Mouse (Mus musculus) small intestine, adult 2 months (tissue): ENCODE results near the gene Lamp2. TPM values are rescaled to one million over a fixed set of nuclear protein-coding genes. Genes with fewer than 3 reads are reported as not detected.
A peak's percentile ranks its signal among the peaks of the same experiment; 100 is the strongest.

Experiments used
- H3K27ac ChIP-seq: fragments of 200-500 bp; 2 replicates; pipeline ENCODE4 v1.5.1; 2012; ENCODE audit warnings: low read depth, low read length, control low read depth, inconsistent platforms; ENCODE audit not compliant: insufficient read depth
- H3K27me3 ChIP-seq: fragments of 200-500 bp; 2 replicates; pipeline ENCODE4 v1.6.1; 2012; ENCODE audit warnings: mild to moderate bottlenecking, moderate library complexity, low read length, inconsistent platforms; ENCODE audit not compliant: control insufficient read depth, insufficient read depth
- H3K36me3 ChIP-seq: fragments of 200-500 bp; 2 replicates; pipeline ENCODE4 v1.6.1; 2012; ENCODE audit warnings: mild to moderate bottlenecking, low read length, control low read depth, inconsistent platforms; ENCODE audit not compliant: control insufficient read depth, insufficient read depth
- H3K4me1 ChIP-seq: fragments of 200-500 bp; 2 replicates; pipeline ENCODE4 v1.6.1; 2012; ENCODE audit warnings: low read length, inconsistent platforms, mixed read lengths; ENCODE audit not compliant: control insufficient read depth, insufficient read depth, insufficient read length
- H3K4me3 ChIP-seq: fragments of 200-500 bp; 2 replicates; pipeline ENCODE4 v1.5.1; 2012; ENCODE audit warnings: low read depth, mild to moderate bottlenecking, control low read depth, inconsistent platforms, low read length, moderate library complexity
- CTCF ChIP-seq: fragments of 200-500 bp; IDR thresholded peaks from 2 replicates; pipeline ENCODE4 v1.5.1; 2012; ENCODE audit warnings: low read depth, mild to moderate bottlenecking, control low read depth, inconsistent platforms, low read length, moderate library complexity, mixed read lengths; ENCODE audit not compliant: insufficient replicate concordance, insufficient read length; ENCODE audit errors: extremely low read depth
- POLR2A ChIP-seq: fragments of 200-500 bp; IDR thresholded peaks from 2 replicates; pipeline ENCODE4 v1.6.1; 2012; ENCODE audit warnings: low read depth, mild to moderate bottlenecking, control low read depth, inconsistent platforms, low read length, moderate library complexity
- WGBS: fragments of 180-500 bp; shearing (Covaris S2); methylation state at CpG from one replicate; pipeline ENCODE4 v1.1.7; 2018; 5-methylcytosine and 5-hydroxymethylcytosine counted together
- polyA plus RNA-seq: library from polyadenylated mRNA; depleted of rRNA; stranded (reverse); fragments of >200 nt; gene quantifications from 2 replicates; pipeline ENCODE4 v1.2.3, GENCODE M21; 2012

The Lamp2 gene
- polyA plus RNA-seq, 1 experiment = 16.8 TPM

- Histone ChIP-seq H3K36me3 (peaks cover 18% of the 10 kb centered on the region), H3K4me3 (no peak overlapping the region), H3K27ac (no peak overlapping the region), H3K27me3 (no peaks in the 10 kb centered on the region), H3K4me1 (peaks cover 2% of the 10 kb centered on the region; the same call in 1 of the 2 replicates)
- TF ChIP-seq POLR2A = no peak
- no peak for TF ChIP-seq CTCF
- WGBS = 42% methylated on average over 5 of the region's 5 CpGs
Observed at GRCm38 (mm10) chrX:38453924-38454323, 2.3 kb downstream of the Lamp2 start.

- Histone ChIP-seq H3K27ac (no peak overlapping the region), H3K4me3 (no peak overlapping the region), H3K27me3 (no peaks in the 10 kb centered on the region), H3K4me1 (peaks cover 2% of the 10 kb centered on the region; the same call in 1 of the 2 replicates), H3K36me3 (peaks cover 18% of the 10 kb centered on the region)
- TF ChIP-seq CTCF (no peak), POLR2A (no peak)
- WGBS = 33% methylated on average over 6 of the region's 6 CpGs
Observed at GRCm38 (mm10) chrX:38450476-38450875, 5.8 kb downstream of the Lamp2 start.

GRCm38 (mm10) chrX:38445705-38446104, 10.5 kb downstream of the Lamp2 start:
- Histone ChIP-seq H3K4me3 (no peak overlapping the region), H3K4me1 (no peaks in the 10 kb centered on the region), H3K27ac (no peak overlapping the region), H3K27me3 (no peaks in the 10 kb centered on the region), H3K36me3 (peaks cover 9% of the 10 kb centered on the region)
- WGBS = 32% methylated on average over 1 of the region's 1 CpGs
- TF ChIP-seq POLR2A = no peak
- TF ChIP-seq CTCF = no peak

- TF ChIP-seq CTCF (no peak), POLR2A (no peak)
- no peaks in the 10 kb centered on the region for H3K4me1 ChIP-seq
- WGBS = 72% methylated on average over 1 of the region's 1 CpGs
- 0 out of 2 replicates have a peak, but pooled peaks cover 2% of the 10 kb centered on the region for H3K36me3 ChIP-seq
- no peak overlapping the region for H3K27ac ChIP-seq
- no peaks in the 10 kb centered on the region for H3K27me3 ChIP-seq
- no peak overlapping the region for H3K4me3 ChIP-seq
Observed at GRCm38 (mm10) chrX:38442425-38442824, 13.8 kb downstream of the Lamp2 start.

DNA sequence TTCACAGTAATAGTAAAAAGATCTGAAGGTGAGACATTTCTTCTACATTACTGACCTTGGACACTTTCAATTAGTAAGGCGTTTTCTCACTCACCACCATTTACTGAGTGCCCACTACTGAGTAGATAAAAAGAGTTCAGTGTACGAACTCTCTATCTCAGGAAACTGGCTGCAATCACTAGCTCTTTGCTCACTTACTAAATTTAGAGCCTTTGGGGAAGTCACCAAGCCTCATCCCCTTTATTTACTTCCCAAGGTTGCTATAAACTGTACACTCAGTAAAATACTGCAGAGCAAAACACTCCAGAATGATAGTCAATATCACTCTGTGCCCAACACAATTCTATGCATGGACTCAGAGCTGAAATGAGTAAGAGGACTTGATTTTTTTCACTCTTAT, 16.6 kb downstream of the Lamp2 start:
- no peak overlapping the region for H3K4me3 ChIP-seq
- H3K4me1 ChIP-seq = no peaks in the 10 kb centered on the region
- H3K27ac ChIP-seq = no peak overlapping the region
- no peaks in the 10 kb centered on the region for H3K27me3 ChIP-seq
- TF ChIP-seq CTCF = no peak
- TF ChIP-seq POLR2A = no peak
- H3K36me3 ChIP-seq = peaks cover 7% of the 10 kb centered on the region; the same call in 1 of the 2 replicates
- WGBS = 64% methylated on average over 2 of the region's 2 CpGs

- Histone ChIP-seq H3K4me1 (no peaks in the 10 kb centered on the region), H3K27me3 (no peaks in the 10 kb centered on the region), H3K27ac (no peak overlapping the region), H3K4me3 (no peak overlapping the region), H3K36me3 (peaks cover 7% of the 10 kb centered on the region; the same call in 1 of the 2 replicates)
- TF ChIP-seq CTCF (peak; percentile 69; the same call in 1 of the 2 replicates), POLR2A (no peak)
- WGBS = 46% methylated on average over 7 of the region's 7 CpGs
Observed at GRCm38 (mm10) chrX:38438147-38438791, 18.0 kb downstream of the Lamp2 start.

DNA sequence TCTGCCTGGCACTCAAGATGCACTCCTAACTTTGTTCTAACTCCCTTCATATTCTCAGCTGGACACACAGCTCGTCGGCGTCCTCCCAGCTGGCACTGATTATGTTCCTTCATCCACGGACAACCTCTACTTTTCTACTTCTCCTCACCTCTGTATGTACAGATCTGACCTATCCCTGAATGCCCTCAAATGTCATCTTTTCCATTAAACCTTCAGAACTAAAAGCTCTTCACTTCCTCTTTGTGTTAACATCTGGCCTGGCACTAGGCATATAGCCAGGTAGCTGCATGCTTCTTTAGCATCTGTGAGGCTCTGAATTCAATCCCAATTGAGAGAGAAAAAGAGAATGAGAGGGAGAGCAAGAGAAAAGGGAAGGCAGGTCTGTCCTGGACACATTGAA, 26.8 kb downstream of the Lamp2 start:
- Histone ChIP-seq H3K4me3 (no peak overlapping the region), H3K4me1 (no peaks in the 10 kb centered on the region), H3K27ac (no peak overlapping the region), H3K36me3 (peaks cover 31% of the 10 kb centered on the region), H3K27me3 (no peaks in the 10 kb centered on the region)
- no peak for TF ChIP-seq POLR2A
- no peak for TF ChIP-seq CTCF
- whole genome bisulfite sequencing = 91% methylated on average over 4 of the region's 4 CpGs

DNA sequence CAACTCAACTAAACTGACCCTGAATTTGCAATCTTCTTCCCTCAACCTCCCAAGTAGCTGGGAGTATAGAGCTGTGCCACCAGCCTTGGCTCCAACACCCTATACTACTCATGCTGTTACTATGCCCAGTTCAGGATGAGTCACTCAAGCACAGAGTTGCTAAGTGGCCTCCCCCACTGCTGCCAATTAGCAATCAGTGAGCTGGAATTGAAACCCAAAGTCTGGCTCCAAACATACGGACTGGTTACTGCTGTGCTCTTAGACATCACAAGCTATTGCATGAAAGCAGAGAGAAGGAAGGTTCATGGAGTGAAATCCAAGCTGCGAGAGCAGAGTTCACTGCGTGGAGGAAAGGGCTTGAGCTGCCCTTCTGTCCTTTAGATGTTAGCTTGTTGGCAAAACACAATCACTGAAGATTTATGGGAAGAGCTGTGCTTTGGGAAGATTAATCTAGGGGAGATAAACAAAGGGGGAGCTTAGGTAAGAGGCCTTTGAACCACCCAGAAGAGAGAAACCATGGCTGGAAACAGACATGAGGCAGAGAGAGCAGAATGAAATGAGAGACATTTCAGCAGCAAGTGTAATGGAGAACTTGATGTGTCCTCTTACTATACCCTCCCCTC, 27.3 kb downstream of the Lamp2 start:
- Histone ChIP-seq H3K36me3 (peaks cover 36% of the 10 kb centered on the region), H3K4me1 (no peaks in the 10 kb centered on the region), H3K27ac (no peak overlapping the region), H3K4me3 (no peak overlapping the region), H3K27me3 (no peaks in the 10 kb centered on the region)
- WGBS = 72% methylated on average over 3 of the region's 3 CpGs
- no peak for TF ChIP-seq POLR2A
- no peak for TF ChIP-seq CTCF
